Mouse (Mus musculus) embryonic fibroblast, embryonic 13.5 days (primary cell): ENCODE measurements at regions not wholly inside any gene's neighbourhood (a gene's known extent, or its start where the extent isn't known, plus 50 kb on each side); places are given as distances from the start of the nearest gene placed in this dataset.

Source experiments
- H3K27ac ChIP-seq: 2 replicates; pipeline ENCODE4 v1.5.1; 2012; ENCODE audit warnings: low read length, control low read depth, inconsistent platforms; ENCODE audit not compliant: insufficient read depth
- H3K4me1 ChIP-seq: 2 replicates; pipeline ENCODE4 v1.6.1; 2011; ENCODE audit warnings: low read length; ENCODE audit not compliant: control insufficient read depth, insufficient read depth
- H3K4me3 ChIP-seq: 2 replicates; pipeline ENCODE4 v1.5.1; 2011; ENCODE audit warnings: mild to moderate bottlenecking, control low read depth, low read length; ENCODE audit not compliant: insufficient read depth
- CTCF ChIP-seq: IDR thresholded peaks from 2 replicates; pipeline ENCODE4 v1.5.1; 2011; ENCODE audit warnings: mild to moderate bottlenecking, control low read depth, low read length, moderate library complexity, borderline replicate concordance; ENCODE audit not compliant: insufficient read depth
- POLR2A ChIP-seq: IDR thresholded peaks from 2 replicates; pipeline ENCODE4 v1.6.1; 2011; ENCODE audit warnings: low read depth, mild to moderate bottlenecking, control low read depth, low read length, moderate library complexity

DNA sequence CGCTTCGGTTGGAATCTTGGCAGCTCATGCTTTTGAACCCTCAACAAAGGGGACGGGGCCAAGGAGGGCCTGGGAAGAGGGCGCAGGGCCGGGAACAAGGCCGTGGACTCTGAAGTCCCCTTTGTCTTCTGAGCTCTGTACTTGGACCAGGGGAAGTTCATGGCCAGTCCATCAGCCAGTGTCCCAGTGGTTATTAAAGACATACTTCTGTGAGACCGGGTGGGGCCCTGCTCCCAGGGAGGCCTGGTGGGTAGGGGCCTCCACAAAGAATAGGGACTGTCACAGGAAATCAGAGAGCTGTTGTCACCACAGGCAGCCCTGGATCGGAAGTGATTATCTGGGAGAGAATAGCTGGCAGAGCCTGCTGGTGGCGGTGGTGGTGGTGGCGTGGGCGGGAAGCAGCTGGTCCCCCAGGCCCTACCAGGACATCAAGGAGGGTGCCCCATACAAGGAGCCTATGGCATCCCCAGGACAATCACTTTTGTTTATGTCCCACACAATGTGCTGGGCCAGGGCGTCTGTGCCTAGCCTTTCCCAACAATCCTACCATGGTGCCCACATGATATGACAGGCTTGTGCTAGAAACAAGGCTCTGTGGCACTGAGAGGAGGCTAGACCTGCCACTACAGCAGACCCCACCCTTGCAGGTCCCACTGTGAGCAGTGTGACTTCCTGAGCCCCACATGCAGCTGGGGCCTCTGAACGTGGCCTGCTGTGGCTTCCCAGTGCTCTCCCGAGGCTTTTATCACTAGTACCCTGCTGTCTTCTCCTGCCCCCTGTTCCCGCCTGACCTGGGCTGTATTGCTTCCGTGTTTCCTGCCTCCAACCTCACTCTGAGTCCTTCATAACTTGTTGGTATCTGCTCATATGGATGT, 96.0 kb upstream of the 1700021F07Rik start:
- Histone ChIP-seq H3K4me3 (no peak overlapping the region), H3K4me1 (no peaks in the 10 kb centered on the region), H3K27ac (no peak overlapping the region)
- TF ChIP-seq CTCF (no peak), POLR2A (no peak)

DNA sequence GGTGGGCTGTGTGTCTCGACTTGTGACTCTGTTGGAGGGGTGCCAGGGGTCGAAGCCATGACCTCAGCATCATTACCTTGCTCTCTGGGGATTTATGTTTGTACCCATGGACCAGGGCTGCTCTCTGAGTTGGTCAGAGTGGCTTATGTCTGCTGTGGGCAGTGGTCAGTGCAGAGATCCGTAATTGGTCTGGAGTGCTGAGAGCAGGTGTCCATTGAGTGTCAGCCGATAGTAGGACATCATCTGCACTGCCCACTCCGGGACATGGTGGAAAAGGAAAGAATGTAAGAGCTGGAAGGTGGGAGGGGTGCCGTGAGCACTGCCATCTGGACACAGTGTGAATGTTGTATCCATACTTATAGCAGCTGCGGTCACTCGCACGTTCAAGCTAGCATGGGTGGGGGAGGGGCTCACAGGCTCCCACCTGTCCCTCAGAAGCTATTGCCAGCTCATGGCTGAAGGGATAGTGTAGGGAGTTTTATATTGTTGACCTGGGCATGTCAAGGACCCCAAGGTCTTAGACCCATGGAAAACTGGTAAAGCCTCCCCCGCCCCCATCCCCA, 94.4 kb upstream of the 1700021F07Rik start:
- Histone ChIP-seq H3K27ac (no peak overlapping the region), H3K4me1 (no peaks in the 10 kb centered on the region), H3K4me3 (no peak overlapping the region)
- TF ChIP-seq CTCF (no peak), POLR2A (no peak)

DNA sequence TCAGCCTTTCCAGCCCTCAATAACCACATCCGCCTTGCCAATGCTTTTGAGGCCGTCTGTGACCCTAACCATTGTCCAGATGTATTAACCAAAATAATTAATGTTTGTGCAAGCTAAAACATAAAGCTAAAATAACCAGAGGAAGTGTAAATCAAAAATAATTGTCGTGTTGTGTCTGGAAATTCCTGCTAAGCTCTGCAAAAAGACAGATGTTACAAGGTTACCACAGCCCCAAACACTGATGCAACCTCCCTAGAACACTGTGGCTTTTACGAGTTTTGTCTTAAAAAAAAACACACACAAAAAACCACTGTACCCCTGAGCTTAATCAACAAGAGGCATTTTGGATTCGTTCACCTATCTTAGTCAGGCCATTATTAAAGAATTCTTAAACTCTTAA, 90.5 kb upstream of the 1700021F07Rik start:
- H3K4me1 ChIP-seq, result no peaks in the 10 kb centered on the region
- no peak overlapping the region for H3K27ac ChIP-seq
- TF ChIP-seq POLR2A, result no peak
- TF ChIP-seq CTCF, result no peak
- no peak overlapping the region for H3K4me3 ChIP-seq

DNA sequence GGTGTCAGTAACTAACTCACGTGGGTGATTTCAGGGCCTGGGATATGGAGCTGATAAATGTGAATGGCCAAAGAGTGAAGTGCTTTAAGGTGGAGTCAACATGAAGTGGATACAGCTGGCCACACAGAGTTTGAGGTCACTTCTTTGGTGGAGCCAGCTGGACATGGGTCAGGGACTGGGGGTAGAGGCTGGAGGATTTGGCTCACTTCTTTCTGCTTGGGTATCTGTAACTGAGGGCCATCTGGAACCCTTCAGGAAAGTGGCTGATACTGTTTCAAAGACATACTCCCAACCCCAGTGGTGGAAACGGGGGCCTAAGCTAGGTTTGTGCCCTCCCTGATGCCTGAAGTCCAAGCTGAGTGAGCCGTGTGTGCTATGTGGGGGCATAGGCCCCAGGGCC, 90.1 kb upstream of the 1700021F07Rik start:
- no peak overlapping the region for H3K4me3 ChIP-seq
- no peaks in the 10 kb centered on the region for H3K4me1 ChIP-seq
- H3K27ac ChIP-seq, result no peak overlapping the region
- no peak for TF ChIP-seq CTCF
- TF ChIP-seq POLR2A, result no peak

DNA sequence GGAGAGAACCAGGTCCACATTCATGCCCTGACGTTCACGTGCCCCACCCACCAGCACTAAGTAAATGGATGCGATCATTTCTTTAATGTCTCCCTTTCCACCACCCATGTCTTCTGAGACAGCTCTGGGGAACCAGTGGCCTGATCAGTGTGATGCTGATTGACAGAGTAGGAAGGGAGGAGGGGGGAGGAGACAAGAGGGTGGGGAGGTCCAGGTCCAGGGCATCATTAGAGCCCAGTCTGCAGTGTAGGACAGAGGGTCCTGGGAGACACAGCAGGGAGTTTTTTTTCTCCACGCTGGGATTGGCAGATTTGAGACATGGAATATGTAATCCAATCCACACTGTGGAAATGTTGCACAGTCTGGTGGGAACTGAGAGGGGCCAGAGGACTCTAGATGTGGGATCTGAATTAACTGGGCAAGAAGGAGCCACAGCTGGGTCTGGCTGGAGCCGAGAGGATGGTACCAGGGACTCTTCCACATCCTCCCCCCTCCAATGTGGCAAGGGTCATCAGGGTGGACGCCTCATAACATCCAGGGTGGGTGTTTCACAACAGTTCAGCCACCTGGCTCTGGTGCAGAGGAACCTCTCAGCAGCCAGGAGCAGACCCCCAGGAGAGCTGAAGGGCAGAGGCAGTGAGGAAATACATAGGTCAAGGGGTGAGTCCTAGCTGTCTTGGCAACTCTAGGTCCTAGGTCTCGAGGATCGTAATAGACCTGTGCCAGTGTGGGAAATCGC, 89.3 kb upstream of the 1700021F07Rik start:
- TF ChIP-seq POLR2A (no peak), CTCF (no peak)
- Histone ChIP-seq H3K4me1 (no peaks in the 10 kb centered on the region), H3K4me3 (no peak overlapping the region), H3K27ac (no peak overlapping the region)

DNA sequence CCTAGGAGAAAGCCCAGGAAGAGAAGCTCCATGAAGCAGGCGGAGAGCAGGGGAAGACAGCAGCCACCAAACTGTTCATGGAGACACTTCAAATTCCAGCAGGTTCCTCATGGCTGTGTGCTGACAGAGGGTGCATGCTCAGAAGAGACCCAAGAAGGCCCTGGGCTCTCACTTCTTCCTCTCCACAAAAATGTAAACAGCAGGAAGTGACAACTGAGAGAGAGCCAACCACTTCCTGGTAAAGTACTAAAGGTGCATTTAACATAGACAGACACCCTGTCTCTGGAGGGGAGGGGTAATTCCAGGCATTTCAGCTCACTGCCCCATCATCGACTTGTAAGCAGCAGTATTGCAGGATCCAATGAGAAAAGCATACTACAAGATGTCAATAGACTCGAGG, 85.8 kb upstream of the 1700021F07Rik start:
- TF ChIP-seq POLR2A, result no peak
- no peak for TF ChIP-seq CTCF

DNA sequence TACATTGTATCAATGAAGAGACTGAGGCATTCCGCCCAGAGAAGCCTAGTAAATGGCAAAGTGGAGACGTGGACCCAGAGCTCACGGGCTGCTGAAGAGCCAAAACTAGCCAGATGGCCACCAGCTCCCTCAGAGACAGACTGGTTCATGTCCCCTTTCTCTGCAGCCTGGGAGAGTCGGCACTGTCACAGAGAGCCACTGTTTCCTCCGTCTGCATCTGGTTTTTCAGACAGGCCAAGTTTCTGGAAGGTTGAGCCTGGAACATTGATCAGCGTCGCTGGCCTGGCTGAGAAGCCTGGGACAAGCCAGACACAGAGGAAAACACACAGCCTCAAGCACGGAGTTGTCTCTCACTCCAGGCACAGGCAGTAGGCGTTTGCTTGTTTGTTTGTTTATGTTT, 83.4 kb upstream of the 1700021F07Rik start:
- Histone ChIP-seq H3K27ac (no peak overlapping the region), H3K4me3 (no peak overlapping the region)
- TF ChIP-seq CTCF (no peak), POLR2A (no peak)

More for the DNA sequence above, 85.8 kb upstream of the 1700021F07Rik start:
- no peak overlapping the region for H3K27ac ChIP-seq
- no peak overlapping the region for H3K4me3 ChIP-seq
- H3K4me1 ChIP-seq, result no peaks in the 10 kb centered on the region

DNA sequence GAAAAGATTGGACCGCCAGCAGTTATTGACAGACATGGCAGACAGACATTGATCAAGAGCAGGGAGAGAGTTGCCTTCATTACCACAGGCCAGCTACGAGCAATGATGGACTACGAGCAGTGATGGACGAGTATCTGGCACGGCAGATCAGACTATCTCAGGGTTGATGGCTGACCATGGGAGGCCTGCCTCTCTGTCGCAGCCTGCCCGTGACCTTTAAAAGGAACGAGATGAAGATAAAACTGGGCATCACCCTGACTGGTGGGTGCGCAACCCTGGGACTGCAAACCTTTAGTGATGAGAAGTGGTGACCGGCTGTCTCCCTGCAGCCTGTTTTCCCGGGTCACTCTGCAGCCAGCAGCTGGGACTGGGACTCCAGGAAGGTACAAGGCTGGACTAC, 80.3 kb upstream of the 1700021F07Rik start:
- H3K4me3 ChIP-seq, result no peak overlapping the region
- no peak for TF ChIP-seq POLR2A
- H3K4me1 ChIP-seq, result no peaks in the 10 kb centered on the region
- H3K27ac ChIP-seq, result no peak overlapping the region

More for the DNA sequence above, 83.4 kb upstream of the 1700021F07Rik start:
- no peaks in the 10 kb centered on the region for H3K4me1 ChIP-seq

DNA sequence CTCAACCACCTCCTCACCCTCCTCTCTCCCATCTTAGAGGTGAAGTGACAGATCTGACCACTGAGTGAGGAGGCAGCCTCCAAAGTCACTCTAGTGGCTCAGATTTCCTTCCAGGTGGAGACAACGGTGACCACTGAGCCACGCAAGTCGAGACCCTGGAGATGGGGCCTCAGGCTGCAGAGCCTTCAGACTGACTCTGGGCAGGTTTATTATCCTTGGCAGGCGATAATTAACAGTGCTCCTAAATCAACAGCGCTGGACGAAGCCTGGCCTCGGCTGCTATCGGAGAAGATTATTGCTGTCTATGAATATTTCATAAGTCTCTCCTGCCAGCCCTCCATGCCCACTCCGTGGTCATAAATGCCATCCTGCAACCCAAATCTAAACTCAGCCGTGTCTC, 79.1 kb upstream of the 1700021F07Rik start:
- no peaks in the 10 kb centered on the region for H3K4me1 ChIP-seq
- H3K27ac ChIP-seq, result no peak overlapping the region
- no peak overlapping the region for H3K4me3 ChIP-seq
- TF ChIP-seq POLR2A (no peak), CTCF (no peak)

DNA sequence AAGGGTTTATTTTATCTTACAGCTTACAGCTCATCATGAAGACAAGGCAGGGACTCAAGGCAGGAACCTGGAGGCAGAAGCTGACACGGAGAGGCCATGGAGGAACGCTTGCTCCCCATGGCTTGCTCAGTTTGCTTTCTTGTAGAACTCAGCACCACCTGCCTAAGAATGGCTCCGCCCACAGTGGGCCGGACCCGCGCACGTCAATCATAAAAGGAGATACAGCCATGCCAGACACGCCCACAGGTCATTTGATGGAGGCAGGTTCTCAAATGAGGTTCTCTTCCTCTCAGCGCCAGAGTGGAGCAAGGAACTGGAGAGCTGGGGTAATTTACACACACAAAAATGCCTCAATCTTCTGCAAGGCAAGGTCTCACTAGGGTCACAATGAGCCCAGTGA, 78.0 kb upstream of the 1700021F07Rik start:
- no peak overlapping the region for H3K4me3 ChIP-seq
- no peak overlapping the region for H3K27ac ChIP-seq
- H3K4me1 ChIP-seq, result no peaks in the 10 kb centered on the region
- TF ChIP-seq POLR2A, result no peak
- no peak for TF ChIP-seq CTCF
